Mouse (Mus musculus) spleen, adult 2 months (tissue): ENCODE measurements around the gene Ank2.

Experiments
- CTCF ChIP-seq: fragments of 200-500 bp; IDR thresholded peaks from 2 replicates; pipeline ENCODE4 v1.5.1; 2011; ENCODE audit warnings: mild to moderate bottlenecking, inconsistent platforms; ENCODE audit not compliant: insufficient read depth, insufficient read length, insufficient replicate concordance; ENCODE audit errors: extremely low read depth
- POLR2A ChIP-seq: fragments of 200-500 bp; IDR thresholded peaks from 2 replicates; pipeline ENCODE4 v1.6.1; 2011; ENCODE audit warnings: low read depth, low read length, inconsistent platforms

- TF ChIP-seq CTCF: no peak
- TF ChIP-seq POLR2A: no peak
Measured at GRCm38 (mm10) chr3:127326355-127326754, 172.8 kb downstream of the Ank2 start.
